Mouse (Mus musculus) C2C12 (cell line): ENCODE results near the gene Fkbp1b. TPM values are rescaled to one million over a fixed set of nuclear protein-coding genes. Genes with fewer than 3 reads are reported as not detected.
"Not testable (repeated sequence)": the region's sequence is repeated elsewhere in the genome, so short reads cannot be mapped to it uniquely, and the experiment has no call there.

Experiments used
- H3K27me3 ChIP-seq: one replicate; pipeline ENCODE4 v1.6.1; 2011; ENCODE audit not compliant: control insufficient read depth, insufficient read depth, insufficient read length
- H3K36me3 ChIP-seq: one replicate; pipeline ENCODE4 v1.6.1; 2011; ENCODE audit not compliant: control insufficient read depth, insufficient read depth
- H3K4me3 ChIP-seq: one replicate; pipeline ENCODE4 v1.5.1; 2011; ENCODE audit warnings: mild to moderate bottlenecking, control low read depth; ENCODE audit not compliant: poor library complexity, insufficient read depth, severe bottlenecking
- H3K79me2 ChIP-seq: one replicate; pipeline ENCODE4 v1.6.1; 2011; ENCODE audit not compliant: control insufficient read depth, insufficient read depth
- H3K79me3 ChIP-seq: one replicate; pipeline ENCODE4 v1.6.1; 2011; ENCODE audit warnings: low read depth, control low read depth
- H3ac ChIP-seq: one replicate; pipeline ENCODE3; 2011; ENCODE audit warnings: low read depth; ENCODE audit not compliant: control insufficient read depth, insufficient read length
- CEBPB ChIP-seq: IDR thresholded peaks from one replicate; pipeline ENCODE4 v1.6.1; 2011; ENCODE audit warnings: low read depth, mild to moderate bottlenecking, control low read depth, moderate library complexity
- CTCF ChIP-seq: IDR thresholded peaks from one replicate; pipeline ENCODE4 v1.5.1; 2011; ENCODE audit not compliant: control insufficient read depth, insufficient read depth, insufficient read length
- FOSL1 ChIP-seq: IDR thresholded peaks from one replicate; pipeline ENCODE4 v1.8.0; 2011; ENCODE audit warnings: mild to moderate bottlenecking, low read length; ENCODE audit not compliant: poor library complexity, insufficient read depth, severe bottlenecking
- MAX ChIP-seq: IDR thresholded peaks from one replicate; pipeline ENCODE4 v1.6.1; 2011; ENCODE audit warnings: mild to moderate bottlenecking, control low read depth
- MYOD1 ChIP-seq: IDR thresholded peaks from one replicate; pipeline ENCODE4 v1.6.1; 2011; ENCODE audit warnings: low read depth; ENCODE audit not compliant: control insufficient read depth, insufficient read length
- MYOG ChIP-seq: IDR thresholded peaks from one replicate; pipeline ENCODE4 v1.6.1; 2011; ENCODE audit not compliant: control insufficient read depth, insufficient read length; ENCODE audit errors: extremely low read depth
- USF1 ChIP-seq: IDR thresholded peaks from one replicate; pipeline ENCODE4 v1.6.1; 2011; ENCODE audit warnings: low read depth, mild to moderate bottlenecking, control low read depth, moderate library complexity
- polyA plus RNA-seq: library from polyadenylated mRNA; unstranded; fragments of >200 nt; fragmentation: generic; extraction: Trizol; gene quantifications from one replicate; pipeline ENCODE4 v1.2.1, GENCODE M21; 2012; ENCODE audit warnings: missing spikeins

Fkbp1b gene
- polyA plus RNA-seq, 1 experiment = 5.5 TPM

DNA sequence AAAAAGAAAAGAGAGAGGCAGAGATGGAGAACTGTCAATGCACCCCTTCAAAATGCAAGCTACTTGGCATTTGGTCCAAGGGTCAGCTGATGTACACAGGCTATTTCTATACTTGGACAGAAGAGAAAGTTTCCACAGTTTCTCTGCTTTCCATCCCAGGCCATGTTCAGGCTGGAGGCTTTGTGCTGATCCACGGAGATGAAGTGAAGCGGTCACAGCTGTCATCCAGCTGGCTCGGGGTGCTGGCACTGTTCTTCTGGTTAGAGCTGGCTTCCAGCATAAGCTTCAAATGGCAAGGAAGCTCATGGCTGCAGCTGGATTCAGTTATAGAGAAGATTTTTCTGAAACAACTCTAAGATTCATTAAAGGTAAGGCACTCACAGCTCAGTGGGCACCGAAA is 27.8 kb downstream of the Fkbp1b start:
- H3K27me3 ChIP-seq = no peaks in the 10 kb centered on the region
- no peak overlapping the region for H3K4me3 ChIP-seq
- no peak for TF ChIP-seq CTCF
- no peak for TF ChIP-seq MAX
- no peak for TF ChIP-seq MYOG
- no peak for TF ChIP-seq MYOD1
- no peak for TF ChIP-seq CEBPB
- TF ChIP-seq FOSL1 = no peak
- TF ChIP-seq USF1 = no peak
- no peak overlapping the region for H3ac ChIP-seq
- no peaks in the 10 kb centered on the region for H3K36me3 ChIP-seq
- H3K79me2 ChIP-seq = peaks cover 13% of the 10 kb centered on the region
- peaks cover 11% of the 10 kb centered on the region for H3K79me3 ChIP-seq

DNA sequence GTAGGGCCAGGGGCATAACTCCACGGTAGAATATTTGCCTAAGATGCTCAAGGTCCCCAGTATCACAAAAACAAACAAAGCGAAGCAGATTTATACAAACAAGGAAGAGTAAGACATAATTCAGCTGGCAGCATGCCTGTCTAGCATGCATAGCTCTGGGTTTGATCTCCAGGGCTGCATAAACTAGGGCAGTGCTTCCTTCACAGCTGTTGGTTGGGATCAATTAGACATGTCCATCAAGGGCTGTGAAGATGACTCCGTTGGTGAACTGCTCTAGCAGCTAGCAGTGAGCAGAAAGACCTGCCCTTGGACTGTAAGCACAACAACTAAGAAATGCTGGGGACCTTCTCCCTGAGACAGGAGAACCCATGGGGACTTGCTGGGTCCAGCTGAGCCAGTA is 29.7 kb downstream of the Fkbp1b start:
- Histone ChIP-seq H3ac (no peak overlapping the region), H3K79me2 (no peaks in the 10 kb centered on the region), H3K27me3 (no peaks in the 10 kb centered on the region), H3K79me3 (no peaks in the 10 kb centered on the region), H3K4me3 (no peak overlapping the region), H3K36me3 (no peaks in the 10 kb centered on the region)
- no peak for TF ChIP-seq MAX
- TF ChIP-seq CTCF = no peak
- TF ChIP-seq CEBPB = no peak
- TF ChIP-seq FOSL1 = no peak
- TF ChIP-seq USF1 = no peak
- no peak for TF ChIP-seq MYOG
- TF ChIP-seq MYOD1 = no peak

DNA sequence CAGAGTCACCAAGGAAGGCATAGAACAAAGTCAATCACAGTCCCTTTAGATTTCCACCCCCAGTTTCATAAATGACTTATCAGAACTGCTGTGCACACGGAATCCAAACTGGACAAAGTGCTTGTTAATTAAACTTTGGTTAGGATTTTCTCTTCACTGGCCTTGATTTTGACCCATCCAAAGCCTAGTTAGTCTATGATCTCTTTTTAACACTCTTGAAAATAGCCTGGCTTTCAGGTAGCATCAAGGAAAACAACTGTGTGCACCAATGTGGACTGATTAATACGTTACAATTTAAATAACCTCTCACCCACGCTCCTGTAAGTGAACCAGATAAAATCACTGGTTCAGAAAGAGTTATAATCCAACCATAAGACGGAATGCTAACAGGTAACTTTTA is 30.4 kb downstream of the Fkbp1b start:
- no peaks in the 10 kb centered on the region for H3K27me3 ChIP-seq
- no peaks in the 10 kb centered on the region for H3K79me2 ChIP-seq
- H3ac ChIP-seq = no peak overlapping the region
- H3K4me3 ChIP-seq = no peak overlapping the region
- H3K36me3 ChIP-seq = no peaks in the 10 kb centered on the region
- no peaks in the 10 kb centered on the region for H3K79me3 ChIP-seq
- no peak for TF ChIP-seq CTCF
- TF ChIP-seq USF1 = no peak
- no peak for TF ChIP-seq FOSL1
- no peak for TF ChIP-seq MAX
- TF ChIP-seq MYOG = no peak
- no peak for TF ChIP-seq MYOD1
- no peak for TF ChIP-seq CEBPB

DNA sequence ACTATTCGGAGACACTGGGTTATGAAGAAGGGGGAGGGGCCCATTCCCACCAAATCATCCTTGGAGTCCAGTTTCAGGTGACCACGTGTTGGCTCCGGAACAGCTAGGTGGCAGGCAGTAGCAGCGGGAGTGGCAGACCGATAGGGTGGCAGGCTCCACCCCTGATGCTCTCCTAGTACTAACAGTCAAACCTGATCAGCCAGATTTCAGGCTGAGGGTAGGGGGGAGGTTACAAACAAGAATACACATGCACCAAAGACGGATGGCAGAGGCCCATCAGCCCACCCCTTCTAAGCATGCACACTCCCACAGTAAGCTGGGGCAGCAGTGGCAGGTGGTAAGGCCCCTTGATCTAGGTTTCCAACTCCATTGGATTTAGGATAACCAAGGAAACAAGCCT is 43.9 kb downstream of the Fkbp1b start:
- H3K79me2 ChIP-seq, H3K27me3 ChIP-seq, H3K36me3 ChIP-seq, H3ac ChIP-seq, H3K4me3 ChIP-seq, H3K79me3 ChIP-seq: not testable (repeated sequence)

DNA sequence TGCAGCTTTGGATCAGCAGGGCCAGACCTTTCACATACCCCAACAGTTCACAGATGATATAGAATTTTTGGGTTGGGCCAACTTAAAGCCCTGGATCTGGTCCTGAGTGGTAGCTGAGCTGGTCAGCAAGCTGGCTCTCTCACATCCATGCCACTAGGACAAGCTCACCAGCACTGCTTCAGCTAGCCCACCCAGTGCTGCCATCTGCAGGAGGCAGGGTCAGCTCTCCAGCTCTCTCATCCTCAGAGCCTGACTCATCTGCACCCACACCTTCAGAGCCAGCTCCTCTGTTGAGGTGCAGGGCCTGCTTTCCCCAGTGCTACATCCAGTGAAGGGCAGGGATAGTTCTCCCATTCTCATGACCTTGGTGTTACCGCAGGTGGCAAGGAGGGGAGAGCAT is 47.7 kb downstream of the Fkbp1b start:
- no peaks in the 10 kb centered on the region for H3K79me2 ChIP-seq
- TF ChIP-seq MAX = no peak
- TF ChIP-seq FOSL1 = no peak
- no peak for TF ChIP-seq MYOG
- TF ChIP-seq CTCF = no peak
- no peak for TF ChIP-seq MYOD1
- no peak for TF ChIP-seq USF1
- TF ChIP-seq CEBPB = no peak
- H3K79me3 ChIP-seq = no peaks in the 10 kb centered on the region
- no peaks in the 10 kb centered on the region for H3K27me3 ChIP-seq
- H3K4me3 ChIP-seq = no peak overlapping the region
- H3ac ChIP-seq = no peak overlapping the region
- no peaks in the 10 kb centered on the region for H3K36me3 ChIP-seq

DNA sequence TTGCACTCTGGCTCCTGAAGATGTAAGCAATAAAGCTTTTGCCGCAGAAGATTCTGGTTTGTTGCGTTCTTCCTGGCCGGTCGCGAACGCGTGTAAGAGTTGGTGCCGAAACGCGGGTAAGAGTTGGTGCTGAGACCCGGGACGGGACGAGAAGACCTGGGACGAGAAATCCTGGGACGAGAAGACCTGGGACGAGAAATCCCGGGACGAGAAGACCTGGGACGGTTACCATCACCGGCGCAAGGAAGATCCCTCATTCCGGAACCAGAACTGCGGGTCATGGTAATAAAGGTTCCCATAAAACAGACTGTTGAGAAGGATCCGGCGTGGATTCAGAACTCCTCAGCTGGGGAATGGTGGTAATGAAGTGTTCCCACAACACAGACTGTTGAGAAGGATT is 53.3 kb downstream of the Fkbp1b start:
- H3K36me3 ChIP-seq = not testable (repeated sequence)

DNA sequence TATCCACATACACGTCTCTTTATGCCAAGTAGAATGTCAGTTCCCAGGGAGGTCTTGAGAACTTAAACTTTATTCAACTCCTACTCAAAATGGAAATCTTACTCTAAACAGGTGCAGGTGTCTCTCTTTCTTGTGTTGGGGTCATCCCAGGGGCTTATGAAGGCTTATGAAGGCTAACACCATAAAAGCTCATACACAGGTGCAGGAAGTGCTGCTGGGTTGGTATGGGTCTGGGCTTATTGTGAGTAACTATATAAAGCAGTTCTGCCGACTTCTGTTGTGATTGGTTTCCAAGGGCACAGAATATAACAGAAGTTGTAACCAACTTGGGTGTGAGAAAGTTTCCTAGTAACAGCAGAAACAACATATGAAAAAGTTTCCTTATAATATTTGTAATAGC is 56.9 kb downstream of the Fkbp1b start:
- H3ac ChIP-seq = no peak overlapping the region
- no peak for TF ChIP-seq CEBPB
- H3K4me3 ChIP-seq = no peak overlapping the region
- H3K79me2 ChIP-seq = no peaks in the 10 kb centered on the region
- H3K27me3 ChIP-seq = no peaks in the 10 kb centered on the region
- no peaks in the 10 kb centered on the region for H3K36me3 ChIP-seq
- H3K79me3 ChIP-seq = no peaks in the 10 kb centered on the region

More for the DNA sequence above, 53.3 kb downstream of the Fkbp1b start:
- H3K4me3 ChIP-seq, H3ac ChIP-seq, H3K79me2 ChIP-seq, H3K27me3 ChIP-seq, H3K79me3 ChIP-seq: not testable (repeated sequence)
